Mouse (Mus musculus) forelimb bud, embryonic 11.5 days (tissue): Measurements from ENCODE around the gene Plxdc2.
"Not testable (repeated sequence)": the region's sequence is repeated elsewhere in the genome, so short reads cannot be mapped to it uniquely, and the experiment has no call there.

Source experiments
- DNase-seq: peaks from one replicate; pipeline ENCODE4 v3.0.0-alpha.2; 2012; ENCODE audit warnings: low read depth, low spot score

The Plxdc2 gene

GRCm38 (mm10) chr2:16743568-16743967 is 387.5 kb downstream of the Plxdc2 start:
- DNase-seq, result no peak

GRCm38 (mm10) chr2:16749302-16749909 is 393.3 kb downstream of the Plxdc2 start:
- no peak for DNase-seq

- DNase-seq, result no peak
These were observed 401.1 kb downstream of the Plxdc2 start for GRCm38 (mm10) chr2:16757158-16757557.

GRCm38 (mm10) chr2:16759766-16760165 is 403.7 kb downstream of the Plxdc2 start:
- DNase-seq, result no peak

GRCm38 (mm10) chr2:16769149-16769548 is 413.0 kb downstream of the Plxdc2 start:
- DNase-seq, result not testable (repeated sequence)

GRCm38 (mm10) chr2:16773398-16774113 is 417.5 kb downstream of the Plxdc2 start:
- peak; percentile 67 for DNase-seq

GRCm38 (mm10) chr2:16774114-16774433 is 418.0 kb downstream of the Plxdc2 start:
- DNase-seq, result no peak

- DNase-seq, result no peak
These were observed 439.2 kb downstream of the Plxdc2 start for GRCm38 (mm10) chr2:16795283-16795682.
